Mouse (Mus musculus): ENCODE results near the gene Ssh3. TPM values are rescaled to one million over a fixed set of nuclear protein-coding genes. Genes with fewer than 3 reads are reported as not detected.

Ssh3 gene
- total and polyA plus RNA-seq, 2 experiments from 2014 or later, result 6.4 to 11.6 TPM

GRCm38 (mm10) chr19:4299574-4300270, 30.7 kb upstream of the Ssh3 start:
- DNase-seq (ENCODE audit: low spot score), result no peak
- TF ChIP-seq CTCF (IDR thresholded peaks at IDR 0.05; ENCODE audit: low read depth), result no peak
- TF ChIP-seq EP300 (IDR thresholded peaks at IDR 0.05; ENCODE audit: low read depth), result no peak
- WGBS, result 69% methylated on average over 6 of the region's 6 CpGs
- ATAC-seq (ENCODE audit: insufficient read depth, low read depth), result no peak
- no peaks in the 10 kb centered on the region for H3K36me3 ChIP-seq (replicated peaks; ENCODE audit: control insufficient read depth, insufficient read depth, low read length)
- no peak overlapping the region for H3K9ac ChIP-seq (replicated peaks; ENCODE audit: low read depth, low read length)
- H3K9me3 ChIP-seq (replicated peaks; ENCODE audit: control insufficient read depth, low read length), result no peaks in the 10 kb centered on the region
- H3K4me1 ChIP-seq (ENCODE audit: control insufficient read depth, insufficient read depth), result peaks cover 45% of the 10 kb centered on the region
- H3K27ac ChIP-seq (ENCODE audit: low read depth), result peak overlapping the region; percentile 58
- no peak overlapping the region for H3K4me3 ChIP-seq (ENCODE audit: low read depth, low read length)
- H3K4me2 ChIP-seq (ENCODE audit: low read depth, low read length), result no peak overlapping the region
- H3K27me3 ChIP-seq (ENCODE audit: control insufficient read depth, insufficient read depth, low read length), result no peaks in the 10 kb centered on the region

- Histone ChIP-seq H3K4me2 (ENCODE audit: low read depth, low read length) (no peak overlapping the region), H3K4me1 (ENCODE audit: control insufficient read depth, insufficient read depth) (peaks cover 44% of the 10 kb centered on the region), H3K9me3 (replicated peaks; ENCODE audit: control insufficient read depth, low read length) (no peaks in the 10 kb centered on the region), H3K27ac (ENCODE audit: low read depth) (no peak overlapping the region; the same call in 1 of the 2 replicates), H3K4me3 (ENCODE audit: low read depth, low read length) (no peak overlapping the region), H3K36me3 (replicated peaks; ENCODE audit: control insufficient read depth, insufficient read depth, low read length) (no peaks in the 10 kb centered on the region), H3K9ac (replicated peaks; ENCODE audit: low read depth, low read length) (no peak overlapping the region), H3K27me3 (ENCODE audit: control insufficient read depth, insufficient read depth, low read length) (no peaks in the 10 kb centered on the region)
- TF ChIP-seq CTCF (IDR thresholded peaks at IDR 0.05; ENCODE audit: low read depth), result no peak
- no peak for TF ChIP-seq EP300 (IDR thresholded peaks at IDR 0.05; ENCODE audit: low read depth)
- DNase-seq (ENCODE audit: low spot score), result no peak
- ATAC-seq (ENCODE audit: insufficient read depth, low read depth), result no peak
- WGBS, result 87% methylated on average over 7 of the region's 7 CpGs
Measured at GRCm38 (mm10) chr19:4299126-4299525, 30.1 kb upstream of the Ssh3 start.

- H3K27ac ChIP-seq (ENCODE audit: low read depth), result no peak overlapping the region; the same call in 1 of the 2 replicates
- no peaks in the 10 kb centered on the region for H3K27me3 ChIP-seq (ENCODE audit: control insufficient read depth, insufficient read depth, low read length)
- WGBS, result 81% methylated on average over 17 of the region's 17 CpGs
- no peak overlapping the region for H3K4me3 ChIP-seq (ENCODE audit: low read depth, low read length)
- no peak overlapping the region for H3K4me2 ChIP-seq (ENCODE audit: low read depth, low read length)
- no peaks in the 10 kb centered on the region for H3K9me3 ChIP-seq (replicated peaks; ENCODE audit: control insufficient read depth, low read length)
- TF ChIP-seq EP300 (IDR thresholded peaks at IDR 0.05; ENCODE audit: low read depth) (no peak), CTCF (IDR thresholded peaks at IDR 0.05; ENCODE audit: low read depth) (no peak)
- no peak for DNase-seq (ENCODE audit: low spot score)
- H3K36me3 ChIP-seq (replicated peaks; ENCODE audit: control insufficient read depth, insufficient read depth, low read length), result no peaks in the 10 kb centered on the region
- peaks cover 38% of the 10 kb centered on the region for H3K4me1 ChIP-seq (ENCODE audit: control insufficient read depth, insufficient read depth)
- H3K9ac ChIP-seq (replicated peaks; ENCODE audit: low read depth, low read length), result no peak overlapping the region
- ATAC-seq (ENCODE audit: insufficient read depth, low read depth), result no peak
Measured at GRCm38 (mm10) chr19:4298322-4299121, 29.5 kb upstream of the Ssh3 start.

- Histone ChIP-seq H3K27ac (ENCODE audit: low read depth) (no peak overlapping the region), H3K4me3 (ENCODE audit: low read depth, low read length) (no peak overlapping the region), H3K4me1 (ENCODE audit: control insufficient read depth, insufficient read depth) (peaks cover 32% of the 10 kb centered on the region), H3K27me3 (ENCODE audit: control insufficient read depth, insufficient read depth, low read length) (no peaks in the 10 kb centered on the region), H3K9me3 (replicated peaks; ENCODE audit: control insufficient read depth, low read length) (no peaks in the 10 kb centered on the region), H3K9ac (replicated peaks; ENCODE audit: low read depth, low read length) (no peak overlapping the region), H3K36me3 (replicated peaks; ENCODE audit: control insufficient read depth, insufficient read depth, low read length) (0 out of 2 replicates have a peak, but pooled peaks cover 3% of the 10 kb centered on the region), H3K4me2 (ENCODE audit: low read depth, low read length) (no peak overlapping the region)
- ATAC-seq (ENCODE audit: insufficient read depth, low read depth), result no peak
- DNase-seq (ENCODE audit: low spot score), result no peak
- no peak for TF ChIP-seq EP300 (IDR thresholded peaks at IDR 0.05; ENCODE audit: low read depth)
- no peak for TF ChIP-seq CTCF (IDR thresholded peaks at IDR 0.05; ENCODE audit: low read depth)
- WGBS, result 81% methylated on average over 5 of the region's 5 CpGs
Measured at GRCm38 (mm10) chr19:4297851-4298250, 28.9 kb upstream of the Ssh3 start.

GRCm38 (mm10) chr19:4296611-4297010, 27.6 kb upstream of the Ssh3 start:
- ATAC-seq (ENCODE audit: insufficient read depth, low read depth), result no peak
- H3K4me3 ChIP-seq (ENCODE audit: low read depth, low read length), result no peak overlapping the region
- peaks cover 20% of the 10 kb centered on the region; the same call in 1 of the 2 replicates for H3K4me1 ChIP-seq (ENCODE audit: control insufficient read depth, insufficient read depth)
- H3K4me2 ChIP-seq (ENCODE audit: low read depth, low read length), result no peak overlapping the region
- WGBS, result 90% methylated on average over 2 of the region's 2 CpGs
- no peak overlapping the region for H3K27ac ChIP-seq (ENCODE audit: low read depth)
- no peak for TF ChIP-seq CTCF (IDR thresholded peaks at IDR 0.05; ENCODE audit: low read depth)
- no peak for TF ChIP-seq EP300 (IDR thresholded peaks at IDR 0.05; ENCODE audit: low read depth)
- no peak overlapping the region for H3K9ac ChIP-seq (replicated peaks; ENCODE audit: low read depth, low read length)
- no peaks in the 10 kb centered on the region for H3K27me3 ChIP-seq (ENCODE audit: control insufficient read depth, insufficient read depth, low read length)
- no peaks in the 10 kb centered on the region for H3K9me3 ChIP-seq (replicated peaks; ENCODE audit: control insufficient read depth, low read length)
- no peak for DNase-seq (ENCODE audit: low spot score)
- H3K36me3 ChIP-seq (replicated peaks; ENCODE audit: control insufficient read depth, insufficient read depth, low read length), result peaks cover 15% of the 10 kb centered on the region

Measured in heart, postnatal 0 days (tissue).